Mouse (Mus musculus): Measurements from ENCODE around the gene Vps33b.

The Vps33b gene

GRCm38 (mm10) chr7:80268897-80269750 is at the start of gene Vps33b:
Gene Vps33b (plus strand): TSS chr7:80269649.
- DNase-seq (ENCODE audit: low read depth): peak; percentile 95

- DNase-seq (ENCODE audit: low read depth): no peak
These were observed 49.1 kb upstream of the Vps33b start for GRCm38 (mm10) chr7:80220237-80220797.

GRCm38 (mm10) chr7:80221179-80221750 is 48.2 kb upstream of the Vps33b start:
- no peak for DNase-seq (ENCODE audit: low read depth)

GRCm38 (mm10) chr7:80227065-80227464 is 42.4 kb upstream of the Vps33b start:
- DNase-seq (ENCODE audit: low read depth): no peak

- DNase-seq (ENCODE audit: low read depth): no peak
These were observed 39.3 kb upstream of the Vps33b start for GRCm38 (mm10) chr7:80230196-80230595.

GRCm38 (mm10) chr7:80231971-80232488 is 37.4 kb upstream of the Vps33b start:
- no peak for DNase-seq (ENCODE audit: low read depth)

- peak; percentile 93 for DNase-seq (ENCODE audit: low read depth)
These were observed 36.9 kb upstream of the Vps33b start, which contains the start of the genes Cib1 and Gdpgp1 for GRCm38 (mm10) chr7:80232489-80233029. Gene Cib1 (minus strand): TSS chr7:80232813. Gene Gdpgp1 (plus strand): TSS chr7:80232865.

- DNase-seq (ENCODE audit: low read depth): no peak
These were observed 35.6 kb upstream of the Vps33b start for GRCm38 (mm10) chr7:80233799-80234198.

- DNase-seq (ENCODE audit: low read depth): no peak
These were observed 30.9 kb upstream of the Vps33b start for GRCm38 (mm10) chr7:80238542-80238941.

GRCm38 (mm10) chr7:80241661-80242060 is 27.8 kb upstream of the Vps33b start:
- no peak for DNase-seq (ENCODE audit: low read depth)

GRCm38 (mm10) chr7:80244851-80245250 is 24.6 kb upstream of the Vps33b start:
- DNase-seq (ENCODE audit: low read depth): no peak

- peak; percentile 94 for DNase-seq (ENCODE audit: low read depth)
These were observed 23.2 kb upstream of the Vps33b start, which contains the start of gene Ttll13 for GRCm38 (mm10) chr7:80246148-80246721. Gene Ttll13 (plus strand): TSS chr7:80246376.

GRCm38 (mm10) chr7:80246859-80247258 is 22.6 kb upstream of the Vps33b start:
- DNase-seq (ENCODE audit: low read depth): no peak

GRCm38 (mm10) chr7:80252437-80252836 is 17.0 kb upstream of the Vps33b start:
- DNase-seq (ENCODE audit: low read depth): no peak

GRCm38 (mm10) chr7:80252886-80253285 is 16.6 kb upstream of the Vps33b start:
- no peak for DNase-seq (ENCODE audit: low read depth)

- DNase-seq (ENCODE audit: low read depth): no peak
These were observed 13.5 kb upstream of the Vps33b start for GRCm38 (mm10) chr7:80255981-80256380.

GRCm38 (mm10) chr7:80257706-80258105 is 11.7 kb upstream of the Vps33b start:
- DNase-seq (ENCODE audit: low read depth): no peak

- DNase-seq (ENCODE audit: low read depth): peak; percentile 73
These were observed 8.7 kb upstream of the Vps33b start, which contains the start of gene Ngrn for GRCm38 (mm10) chr7:80260625-80261371. Gene Ngrn (plus strand): TSS chr7:80261215.

- no peak for DNase-seq (ENCODE audit: low read depth)
These were observed 8.0 kb upstream of the Vps33b start for GRCm38 (mm10) chr7:80261372-80261990.

- DNase-seq (ENCODE audit: low read depth): no peak
These were observed 4.8 kb upstream of the Vps33b start for GRCm38 (mm10) chr7:80264606-80265005.

- DNase-seq (ENCODE audit: low read depth): no peak
These were observed 1.7 kb upstream of the Vps33b start for GRCm38 (mm10) chr7:80267764-80268163.
